Mouse (Mus musculus) retina, embryonic 14.5 days (tissue): ENCODE measurements around the gene Zfhx3.
A peak's percentile ranks its signal among the peaks of the same experiment; 100 is the strongest.
"Not testable (repeated sequence)": the region's sequence is repeated elsewhere in the genome, so short reads cannot be mapped to it uniquely, and the experiment has no call there.

Experiments used
- DNase-seq: peaks from one replicate; pipeline ENCODE4 v3.0.0-alpha.2; 2015; ENCODE audit warnings: low spot score

The Zfhx3 gene

GRCm38 (mm10) chr8:107941922-107942694 lies at the start of gene Zfhx3:
Zfhx3 (plus strand) TSS chr8:107942644.
- no peak for DNase-seq

DNA sequence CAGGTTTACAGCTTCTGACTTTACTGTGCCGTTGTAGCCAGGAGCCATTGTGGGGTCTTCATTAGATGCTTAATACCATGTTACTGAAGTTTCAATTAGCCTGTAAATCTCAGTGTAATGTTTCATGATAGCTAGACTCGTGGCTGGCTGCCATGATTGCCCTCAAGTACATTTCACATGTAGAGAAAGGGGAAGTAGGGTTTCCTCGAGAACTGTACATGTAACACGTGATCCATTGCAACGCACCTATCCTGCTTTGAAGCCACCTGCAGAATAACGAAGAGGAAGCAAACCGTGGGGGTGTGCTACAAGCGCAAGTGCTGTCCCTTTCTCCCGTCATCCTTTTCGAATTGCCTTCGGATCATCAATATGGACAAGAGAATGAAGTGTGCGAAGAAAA lies 23.5 kb upstream of the Zfhx3 start:
- DNase-seq: no peak

GRCm38 (mm10) chr8:107926149-107926548 lies 16.3 kb upstream of the Zfhx3 start:
- DNase-seq: no peak

GRCm38 (mm10) chr8:107936725-107937124 lies 5.7 kb upstream of the Zfhx3 start:
- DNase-seq: no peak

GRCm38 (mm10) chr8:107938231-107938630 lies 4.2 kb upstream of the Zfhx3 start:
- DNase-seq: not testable (repeated sequence)

DNA sequence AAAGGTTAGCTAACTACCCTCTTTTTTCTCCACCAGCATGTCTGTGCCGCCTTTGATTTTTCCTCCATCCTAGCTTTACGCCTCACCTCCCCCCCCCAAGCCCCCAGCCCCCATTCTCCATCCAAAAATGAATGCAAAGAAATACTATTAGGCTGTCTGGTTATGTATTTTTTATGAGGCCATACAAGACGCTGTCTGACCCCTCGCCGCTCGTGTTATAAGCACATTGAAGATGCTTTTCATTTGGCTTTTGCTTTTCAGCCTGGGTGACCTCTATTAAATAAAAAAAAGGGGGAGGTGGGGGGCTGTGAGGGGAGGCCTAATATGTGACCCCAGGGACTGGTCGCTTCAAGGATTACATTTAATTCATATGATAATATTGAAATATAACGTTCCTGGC lies 2.3 kb upstream of the Zfhx3 start:
- no peak for DNase-seq

GRCm38 (mm10) chr8:107942752-107943510 lies 487 bp downstream of the Zfhx3 start:
- DNase-seq: peak; percentile 43

GRCm38 (mm10) chr8:107943550-107944348 lies 1.3 kb downstream of the Zfhx3 start:
- DNase-seq: no peak

- peak; percentile 43 for DNase-seq
These were observed 2.5 kb downstream of the Zfhx3 start for GRCm38 (mm10) chr8:107944676-107945600.

DNA sequence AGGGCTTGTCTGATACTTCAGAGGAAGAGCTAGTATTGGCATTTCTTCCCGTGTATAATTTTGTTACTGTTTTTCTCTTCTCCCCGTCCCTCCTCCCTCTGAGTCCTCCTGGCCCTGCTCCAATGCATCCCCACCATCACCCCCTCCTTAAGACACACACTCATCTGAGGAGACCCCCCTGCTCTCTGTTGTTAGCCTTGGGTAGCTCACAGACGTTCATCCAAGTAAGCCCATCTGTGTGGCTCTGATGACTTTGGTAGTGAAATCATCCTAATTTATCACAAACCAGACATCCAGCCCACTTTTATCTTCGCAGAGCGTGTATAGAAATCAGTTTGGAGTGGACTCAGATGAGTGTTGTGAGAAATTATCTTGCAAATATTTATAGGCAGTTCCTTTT lies 4.4 kb downstream of the Zfhx3 start:
- DNase-seq: no peak

DNA sequence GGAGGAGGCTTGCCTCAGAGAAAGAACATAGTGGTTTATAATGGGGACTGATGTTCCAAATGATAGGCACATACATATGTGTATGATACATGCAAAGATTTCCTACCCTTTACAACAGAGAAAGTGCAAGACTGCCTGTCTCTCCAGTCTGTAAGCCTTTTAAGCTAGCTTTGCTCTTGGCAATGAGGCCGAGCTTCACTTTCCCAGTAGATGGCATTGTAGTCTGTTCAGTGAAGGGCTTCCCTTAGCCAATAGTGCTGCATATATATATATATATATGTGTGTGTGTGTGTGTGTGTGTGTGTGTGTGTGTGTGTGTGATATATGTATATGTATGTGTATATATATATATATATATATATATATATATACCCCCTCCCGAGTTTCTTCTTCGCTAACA lies 13.4 kb downstream of the Zfhx3 start:
- DNase-seq: peak; percentile 71

GRCm38 (mm10) chr8:107957566-107957965 lies 15.1 kb downstream of the Zfhx3 start:
- DNase-seq: no peak

DNA sequence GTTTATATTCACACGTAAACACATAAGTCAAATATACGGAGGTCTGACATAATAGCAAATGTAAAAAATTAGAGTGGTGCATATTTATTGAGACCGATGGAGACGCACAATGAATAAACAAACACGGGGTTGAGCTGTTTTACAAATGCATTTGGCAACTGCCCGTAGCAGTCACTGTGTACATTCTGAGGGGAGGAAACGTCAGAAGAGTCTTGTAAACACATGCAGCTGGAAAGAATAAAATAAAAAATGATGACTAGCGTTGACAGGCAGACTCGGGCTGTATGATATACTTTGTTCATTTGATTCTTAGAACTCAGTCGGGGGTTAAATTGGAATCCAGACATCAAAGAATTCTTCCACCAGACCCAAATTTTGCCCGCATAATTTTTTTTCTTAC lies 18.0 kb downstream of the Zfhx3 start:
- DNase-seq: no peak

DNA sequence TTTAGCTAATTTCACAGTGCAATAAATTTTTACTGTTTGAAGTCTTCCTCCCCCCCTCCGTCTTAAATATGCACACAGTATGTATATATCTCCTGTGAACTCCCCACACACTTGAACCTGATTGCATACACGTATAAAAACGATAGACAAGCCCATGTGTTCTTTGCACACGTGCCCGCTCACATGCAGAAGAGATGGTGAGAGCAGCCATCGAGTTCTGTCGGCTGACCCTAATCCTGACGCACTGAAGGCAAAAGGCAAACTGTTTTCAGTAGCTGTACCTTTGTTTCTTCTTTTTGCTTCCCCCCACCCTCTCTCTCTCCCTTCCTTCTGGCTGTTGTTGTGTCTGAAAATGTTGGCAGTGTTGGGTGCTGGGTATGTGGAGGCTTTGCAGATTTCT lies 18.4 kb downstream of the Zfhx3 start:
- no peak for DNase-seq

DNA sequence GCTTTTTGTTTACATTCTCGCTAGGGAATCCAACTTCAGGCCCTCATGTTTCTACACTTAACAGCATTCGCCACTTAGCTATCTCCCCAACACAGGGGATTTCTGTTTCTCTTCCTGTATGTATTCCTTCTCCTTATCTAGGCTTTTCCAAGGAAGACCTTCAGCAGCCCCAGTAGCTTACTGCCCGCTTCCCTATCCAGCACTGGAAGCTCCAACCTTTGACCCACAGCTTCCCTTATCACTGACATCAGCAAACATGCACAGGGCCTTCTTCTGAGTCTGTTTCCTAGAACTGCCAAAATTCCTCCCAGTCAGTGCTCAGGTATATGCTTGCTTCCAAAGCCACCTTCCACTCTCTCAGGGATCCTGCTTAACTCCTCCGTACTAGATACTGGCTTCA lies 29.8 kb downstream of the Zfhx3 start:
- no peak for DNase-seq

- DNase-seq: no peak
These were observed 32.0 kb downstream of the Zfhx3 start for GRCm38 (mm10) chr8:107974451-107974850.

DNA sequence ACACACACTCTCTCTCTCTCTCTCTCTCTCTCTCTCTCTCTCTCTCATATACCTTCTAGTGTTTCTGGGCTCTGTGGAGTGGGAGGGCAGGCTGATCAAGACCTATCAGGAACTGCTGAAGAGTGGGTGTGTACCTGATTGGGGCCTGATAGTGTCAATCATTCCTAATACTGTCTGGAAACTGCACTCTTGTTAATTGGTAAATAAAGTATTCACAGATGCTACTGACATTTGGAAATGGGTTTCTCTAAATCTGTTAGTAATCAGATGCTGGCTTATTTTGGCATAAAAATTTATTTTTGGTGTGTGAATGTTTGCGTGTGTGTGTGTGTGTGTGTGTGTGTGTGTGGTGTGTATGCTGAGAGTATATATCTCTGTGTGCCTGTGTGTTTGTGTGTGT lies 35.8 kb downstream of the Zfhx3 start:
- DNase-seq: no peak

DNA sequence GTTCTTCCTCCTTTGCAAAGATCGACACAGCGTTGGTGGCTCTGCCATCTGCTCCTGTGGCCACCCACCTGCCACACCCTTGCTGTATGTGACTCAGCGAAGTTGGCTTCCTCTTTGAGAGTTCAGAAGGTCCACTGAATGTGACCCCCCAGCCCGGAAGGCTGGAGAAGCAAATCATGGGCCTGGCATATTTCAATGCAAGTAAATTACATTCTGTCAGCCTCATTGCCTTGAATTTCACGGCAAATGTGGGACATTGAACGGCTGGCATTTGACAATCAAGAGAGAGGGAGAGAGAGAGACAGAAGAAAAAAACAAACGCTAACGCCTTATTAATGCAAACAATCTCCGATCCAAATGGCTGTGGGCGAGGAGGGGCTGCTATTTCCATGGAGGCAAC lies 38.2 kb downstream of the Zfhx3 start:
- DNase-seq: no peak

GRCm38 (mm10) chr8:107986629-107987028 lies 44.2 kb downstream of the Zfhx3 start:
- DNase-seq: peak; percentile 82

GRCm38 (mm10) chr8:107998874-107999273 lies 56.4 kb downstream of the Zfhx3 start:
- no peak for DNase-seq

DNA sequence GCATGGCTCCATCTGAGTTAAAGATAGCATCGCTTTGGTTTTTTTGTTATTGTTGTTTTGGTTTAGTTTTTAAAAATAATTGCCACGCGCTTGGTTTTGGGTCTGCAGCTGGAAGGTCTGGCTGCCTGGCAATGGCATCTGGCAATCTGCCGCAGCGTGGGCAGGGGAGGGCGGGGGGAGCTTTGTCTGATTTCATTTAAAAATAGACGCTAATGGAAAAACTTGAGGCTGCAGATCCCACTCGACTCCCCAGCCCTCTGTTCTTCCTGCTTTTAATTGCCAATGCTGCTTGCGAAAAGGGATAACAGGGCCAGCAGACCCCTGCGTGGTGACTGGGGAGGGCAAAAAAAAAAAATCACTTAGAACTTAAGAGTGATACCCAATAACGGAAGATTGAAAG lies 69.1 kb downstream of the Zfhx3 start:
- no peak for DNase-seq

DNA sequence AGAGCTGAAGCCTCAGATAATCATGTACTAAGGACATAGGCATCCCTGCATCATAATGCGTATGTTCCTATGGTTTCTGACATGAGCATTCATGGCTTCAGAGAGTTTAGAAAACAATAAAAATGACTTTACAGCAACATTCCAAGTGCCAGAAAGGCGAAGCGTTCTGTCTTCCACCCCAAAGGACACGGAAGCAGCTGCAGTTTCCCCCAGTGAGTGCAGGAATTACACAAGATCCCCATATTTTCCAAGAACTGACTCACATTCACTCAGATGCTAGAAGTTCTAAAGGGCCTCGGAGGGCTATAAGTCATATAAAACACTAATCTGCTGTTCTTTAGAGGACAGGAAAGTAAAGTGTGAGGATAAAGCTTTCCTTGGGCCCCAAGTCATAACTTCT lies 75.3 kb downstream of the Zfhx3 start:
- no peak for DNase-seq
